Mouse (Mus musculus) heart, embryonic 10.5 days (tissue): Measurements from ENCODE around the gene Kcna4. TPM values are rescaled to one million over a fixed set of nuclear protein-coding genes. Genes with fewer than 3 reads are reported as not detected.

Experiments used
- DNase-seq: peaks from one replicate; pipeline ENCODE4 v3.0.0-alpha.2; 2017; ENCODE audit warnings: low spot score
- H3K27ac ChIP-seq: fragments of 300-500 bp; sonication (generic); 2 replicates; pipeline ENCODE4 v1.5.1; 2016; ENCODE audit warnings: mild to moderate bottlenecking
- H3K27me3 ChIP-seq: fragments of 300-500 bp; sonication (generic); 2 replicates; pipeline ENCODE4 v1.6.1; 2016; ENCODE audit warnings: mild to moderate bottlenecking; ENCODE audit not compliant: poor library complexity, insufficient read depth, severe bottlenecking
- H3K36me3 ChIP-seq: fragments of 300-500 bp; sonication (generic); 2 replicates; pipeline ENCODE4 v1.6.1; 2016; ENCODE audit warnings: mild to moderate bottlenecking, moderate library complexity
- H3K4me1 ChIP-seq: fragments of 300-500 bp; sonication (generic); 2 replicates; pipeline ENCODE4 v1.6.1; 2016; ENCODE audit warnings: mild to moderate bottlenecking
- H3K4me3 ChIP-seq: fragments of 300-500 bp; sonication (generic); 2 replicates; pipeline ENCODE4 v1.5.1; 2016; ENCODE audit warnings: mild to moderate bottlenecking, moderate library complexity
- H3K9me3 ChIP-seq: fragments of 300-500 bp; sonication (generic); 2 replicates; pipeline ENCODE4 v1.6.1; 2016; ENCODE audit warnings: mild to moderate bottlenecking, moderate library complexity
- WGBS: fragments of 180-500 bp; shearing (Covaris S2); methylation state at CpG from one replicate; pipeline ENCODE4 v1.1.7; 2016; 5-methylcytosine and 5-hydroxymethylcytosine counted together
- polyA plus RNA-seq: library from polyadenylated mRNA; unstranded; fragments of >200 nt; fragmentation: Nextera tagmentation; extraction: Ambion mirVana; gene quantifications from 2 replicates; pipeline ENCODE4 v1.2.1, GENCODE M21; 2016

Gene Kcna4
- polyA plus RNA-seq, 1 experiment from 2014 or later: 1.3 TPM

DNA sequence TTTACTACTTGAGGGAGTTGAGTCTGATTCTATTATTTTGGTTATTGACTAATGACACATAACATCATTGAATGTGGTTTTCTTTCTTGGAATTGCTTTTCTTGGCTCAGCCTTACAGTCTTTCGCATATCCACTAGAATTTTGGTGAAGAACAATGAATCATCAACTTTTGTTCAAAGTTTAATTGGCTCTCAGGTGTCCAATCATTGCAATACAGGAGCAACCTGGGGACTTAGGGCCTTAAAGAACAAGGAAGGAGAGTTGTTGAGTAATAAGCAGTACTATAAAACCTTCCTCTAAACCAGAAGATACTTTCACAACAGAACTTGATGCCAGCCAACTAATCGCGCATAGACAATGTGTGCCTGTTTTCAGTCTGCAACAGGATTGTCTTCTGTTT is 36.8 kb downstream of the Kcna4 start:
- Histone ChIP-seq H3K27me3 (no peaks in the 10 kb centered on the region), H3K27ac (no peak overlapping the region), H3K4me1 (no peaks in the 10 kb centered on the region), H3K36me3 (no peaks in the 10 kb centered on the region), H3K9me3 (no peaks in the 10 kb centered on the region), H3K4me3 (no peak overlapping the region)
- DNase-seq: no peak
- 91% methylated on average over 3 of the region's 3 CpGs for WGBS

DNA sequence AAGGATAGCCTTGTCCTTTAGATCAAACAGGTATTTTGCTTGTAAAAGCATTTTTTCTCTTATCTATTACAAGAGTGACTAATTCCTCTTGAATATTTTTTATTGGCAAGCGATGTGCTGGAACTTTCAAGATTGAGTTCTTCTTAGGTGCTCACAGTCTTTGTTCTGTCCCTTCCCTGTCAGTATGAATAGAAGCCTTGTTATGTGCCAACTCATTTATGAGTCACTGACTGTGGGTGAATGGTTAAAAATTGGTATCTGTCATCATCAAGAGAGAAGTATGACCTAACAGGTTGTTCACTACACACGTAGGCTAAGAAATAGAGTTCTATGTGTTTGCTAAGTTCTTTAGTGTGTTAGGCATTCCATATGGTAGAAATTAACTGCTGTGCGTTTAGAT is 50.9 kb downstream of the Kcna4 start:
- no peaks in the 10 kb centered on the region for H3K9me3 ChIP-seq
- no peaks in the 10 kb centered on the region for H3K36me3 ChIP-seq
- H3K4me1 ChIP-seq: no peaks in the 10 kb centered on the region
- H3K4me3 ChIP-seq: no peak overlapping the region
- no peak for DNase-seq
- H3K27me3 ChIP-seq: no peaks in the 10 kb centered on the region
- WGBS: 82% methylated on average over 3 of the region's 3 CpGs
- no peak overlapping the region for H3K27ac ChIP-seq

DNA sequence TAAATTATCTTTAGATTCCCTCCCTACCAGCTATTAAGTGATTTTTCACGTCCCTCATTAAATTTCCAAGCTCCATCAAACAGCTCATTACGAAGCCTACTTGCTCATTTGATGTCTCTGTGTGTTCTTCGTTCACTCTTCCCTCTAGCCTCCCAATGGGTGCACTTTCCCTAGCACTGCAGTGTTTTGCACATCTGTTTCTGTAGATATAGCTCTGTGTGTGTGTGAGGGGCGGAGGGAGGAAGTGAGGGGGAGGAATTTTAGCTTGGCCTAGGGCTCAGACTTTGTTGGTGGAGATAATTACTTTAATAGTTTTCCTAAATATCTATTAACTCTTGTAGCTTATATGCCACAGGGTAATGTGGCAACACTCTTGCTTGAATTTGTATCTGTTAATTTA is 54.4 kb downstream of the Kcna4 start:
- no peak for DNase-seq
- H3K27me3 ChIP-seq: no peaks in the 10 kb centered on the region
- WGBS: 69% methylated on average over 4 of the region's 4 CpGs
- no peak overlapping the region for H3K4me3 ChIP-seq
- no peaks in the 10 kb centered on the region for H3K9me3 ChIP-seq
- no peak overlapping the region for H3K27ac ChIP-seq
- no peaks in the 10 kb centered on the region for H3K36me3 ChIP-seq
- H3K4me1 ChIP-seq: no peaks in the 10 kb centered on the region

DNA sequence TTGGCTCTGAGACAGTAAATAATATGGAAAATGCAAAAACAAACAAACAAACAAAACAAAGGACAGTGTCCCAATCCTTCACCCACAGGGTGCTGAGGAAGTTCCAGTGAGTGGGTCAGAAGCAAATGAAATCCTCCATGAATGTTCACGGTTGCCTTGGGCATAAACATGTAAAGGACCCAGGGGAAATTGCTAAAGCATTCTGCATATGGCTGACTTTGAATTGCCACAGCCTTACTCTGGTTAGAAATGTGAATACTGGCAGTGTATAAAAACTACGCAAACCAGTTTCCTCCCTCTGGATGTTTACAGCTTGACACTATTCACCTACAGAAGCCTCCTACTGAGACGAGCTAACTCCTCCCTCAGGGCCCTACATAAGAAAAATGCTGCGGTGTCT is 54.9 kb downstream of the Kcna4 start:
- Histone ChIP-seq H3K27ac (no peak overlapping the region), H3K4me3 (no peak overlapping the region), H3K9me3 (no peaks in the 10 kb centered on the region), H3K36me3 (no peaks in the 10 kb centered on the region), H3K27me3 (no peaks in the 10 kb centered on the region), H3K4me1 (no peaks in the 10 kb centered on the region)
- WGBS: 73% methylated on average over 4 of the region's 4 CpGs
- no peak for DNase-seq

Other genes with a start within 250 kb of the Kcna4 start
- gene Fshb, start 231.0 kb upstream of the Kcna4 start, polyA plus RNA-seq: not detected in 2 replicates